Mouse (Mus musculus) intestine, postnatal 0 days (tissue): ENCODE measurements around the gene Gm49333. TPM values are rescaled to one million over a fixed set of nuclear protein-coding genes. Genes with fewer than 3 reads are reported as not detected.

Experiments used
- ATAC-seq: fragments of 200-750 bp; cut with Nextera tagmentation; 2 replicates; pipeline ENCODE4 v1.8.0; 2017; ENCODE audit warnings: mild to moderate bottlenecking, moderate TSS enrichment, moderate library complexity
- H3K27ac ChIP-seq: fragments of 300-500 bp; sonication (generic); 2 replicates; pipeline ENCODE4 v1.5.1; 2014; ENCODE audit warnings: mild to moderate bottlenecking, low read depth, low read length, moderate library complexity
- H3K27me3 ChIP-seq: fragments of 300-500 bp; sonication (generic); replicated peaks from 2 replicates; pipeline ENCODE4 v1.6.1; 2014; ENCODE audit warnings: low read length, mixed read lengths; ENCODE audit not compliant: control insufficient read depth, insufficient read depth
- H3K36me3 ChIP-seq: fragments of 300-500 bp; sonication (generic); 2 replicates; pipeline ENCODE4 v1.6.1; 2014; ENCODE audit warnings: mild to moderate bottlenecking, moderate library complexity; ENCODE audit not compliant: control insufficient read depth, insufficient read depth
- H3K4me1 ChIP-seq: fragments of 300-500 bp; sonication (generic); replicated peaks from 2 replicates; pipeline ENCODE4 v1.6.1; 2014; ENCODE audit warnings: antibody characterized with exemption, low read length, mixed read lengths; ENCODE audit not compliant: control insufficient read depth, insufficient read depth
- H3K4me2 ChIP-seq: fragments of 300-500 bp; sonication (generic); replicated peaks from 2 replicates; pipeline ENCODE4 v1.6.1; 2014; ENCODE audit warnings: low read depth, mild to moderate bottlenecking, moderate library complexity
- H3K4me3 ChIP-seq: fragments of 300-500 bp; sonication (generic); 2 replicates; pipeline ENCODE4 v1.5.1; 2014; ENCODE audit warnings: low read depth, low read length
- H3K9ac ChIP-seq: fragments of 300-500 bp; sonication (generic); 2 replicates; pipeline ENCODE4 v1.6.1; 2014; ENCODE audit warnings: mild to moderate bottlenecking, low read depth, low read length
- H3K9me3 ChIP-seq: fragments of 300-500 bp; sonication (generic); 2 replicates; pipeline ENCODE4 v1.6.1; 2016; ENCODE audit warnings: mixed run types; ENCODE audit not compliant: control insufficient read depth
- CTCF ChIP-seq: sonication (generic); IDR thresholded peaks from 2 replicates; pipeline ENCODE4 v1.5.1; 2016; ENCODE audit warnings: low read depth, mild to moderate bottlenecking, control low read depth, antibody characterized with exemption, moderate library complexity
- WGBS: fragments of 180-500 bp; shearing (Covaris S2); extraction: QIAGEN DNeasy Blood & Tissue Kit; methylation state at CpG from one replicate; pipeline ENCODE4 v1.1.7; 2014; 5-methylcytosine and 5-hydroxymethylcytosine counted together
- polyA plus RNA-seq: library from polyadenylated mRNA; unstranded; fragments of >200 nt; fragmentation: Nextera tagmentation; extraction: Ambion mirVana; gene quantifications from 2 replicates; pipeline ENCODE4 v1.2.1, GENCODE M21; 2015

The Gm49333 gene
- polyA plus RNA-seq: 0.09 TPM in 1 of 2 replicates, not detected in the other

DNA sequence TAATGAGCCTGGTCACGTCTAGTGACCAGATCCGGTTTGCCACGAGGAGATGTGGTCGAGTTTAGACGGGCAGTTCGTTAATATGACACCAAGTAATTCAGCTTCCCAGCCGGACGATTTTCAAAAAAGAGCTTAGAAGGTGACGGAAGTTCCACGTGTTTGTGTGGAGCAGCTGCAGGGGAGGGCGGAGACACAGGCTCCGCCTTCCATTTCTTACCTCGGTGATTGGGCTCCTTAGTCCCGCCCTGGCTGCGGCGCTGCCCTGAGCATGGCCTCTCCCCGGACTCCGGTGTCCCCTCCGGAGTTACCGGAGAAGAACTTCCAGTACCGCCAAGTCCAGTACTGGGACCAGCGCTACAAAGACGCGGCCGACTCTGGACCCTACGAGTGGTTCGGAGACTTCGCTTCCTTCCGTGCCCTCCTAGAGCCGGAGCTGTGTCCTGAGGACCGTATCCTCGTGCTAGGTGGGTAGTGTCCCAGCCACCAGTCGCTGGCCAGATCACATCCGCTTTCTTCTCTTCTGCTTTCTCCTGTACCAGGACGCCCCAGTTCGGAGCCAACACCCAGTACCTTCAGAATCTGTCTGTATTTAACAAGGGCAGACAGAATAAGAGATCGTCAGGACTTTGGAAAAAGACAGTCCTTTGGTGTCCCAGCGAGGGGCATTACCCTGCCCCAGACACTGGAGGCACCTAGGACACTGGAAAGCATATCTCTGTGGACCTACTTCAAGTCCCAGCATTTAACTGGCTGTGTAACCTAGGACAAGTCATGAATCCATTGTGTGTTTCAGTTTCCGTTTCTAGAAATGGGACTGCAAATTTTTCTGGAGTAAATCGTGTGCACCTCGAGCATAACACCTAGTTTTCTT, at the start of gene Gm49333, which contains the start of the genes Eef1akmt4 and Alg3:
Gm49333 (plus strand) TSS at position 254 of the 871 bp plus-strand sequence.
Eef1akmt4 (plus strand) TSS at position 237 of the 871 bp plus-strand sequence.
Alg3 (minus strand) TSS at position 379 of the 871 bp plus-strand sequence.
- peak within 1 kb of the TSS; percentile 52 for H3K9ac ChIP-seq
- WGBS: 1% methylated on average over 41 of the region's 41 CpGs

DNA sequence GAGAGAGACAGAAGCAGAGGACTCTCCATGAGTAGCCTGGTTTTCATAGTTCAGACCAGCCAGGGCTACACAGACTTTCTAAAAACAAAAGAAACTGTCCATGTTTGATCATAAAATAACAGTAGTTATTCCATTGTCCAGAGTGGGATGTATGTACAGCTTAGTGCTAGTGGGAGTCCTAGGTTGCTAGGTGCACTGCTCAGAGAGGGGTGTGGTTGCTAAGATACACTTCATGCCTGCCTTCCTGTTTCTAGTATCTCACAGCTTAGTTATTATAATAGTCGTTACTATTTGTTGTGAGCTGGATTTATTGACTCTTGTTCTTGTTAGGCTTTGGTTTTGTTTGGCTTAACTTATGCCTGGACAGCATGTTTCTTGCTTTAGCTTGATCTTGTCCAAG, 46.3 kb upstream of the Gm49333 start:
- Histone ChIP-seq H3K36me3 (peaks cover 13% of the 10 kb centered on the region), H3K9ac (no peak overlapping the region), H3K27me3 (no peaks in the 10 kb centered on the region), H3K4me1 (no peaks in the 10 kb centered on the region), H3K4me3 (no peak overlapping the region), H3K4me2 (no peak overlapping the region), H3K9me3 (no peaks in the 10 kb centered on the region), H3K27ac (no peak overlapping the region)
- no peak for ATAC-seq
- 13% methylated on average over 1 of the region's 1 CpGs for WGBS
- TF ChIP-seq CTCF: no peak

More for the DNA sequence above, at the start of gene Gm49333, which contains the start of the genes Eef1akmt4 and Alg3:
- peak; percentile 98 for ATAC-seq
- Histone ChIP-seq H3K9me3 (no peaks in the 10 kb centered on the region), H3K4me1 (peaks cover 5% of the 10 kb centered on the region; the same call in 1 of the 2 replicates), H3K4me2 (peak within 1 kb of the TSS; percentile 93), H3K27me3 (no peaks in the 10 kb centered on the region), H3K4me3 (peak within 1 kb of the TSS; percentile 66), H3K36me3 (peaks cover 10% of the 10 kb centered on the region), H3K27ac (peak within 1 kb of the TSS; percentile 80)
- no peak for TF ChIP-seq CTCF

DNA sequence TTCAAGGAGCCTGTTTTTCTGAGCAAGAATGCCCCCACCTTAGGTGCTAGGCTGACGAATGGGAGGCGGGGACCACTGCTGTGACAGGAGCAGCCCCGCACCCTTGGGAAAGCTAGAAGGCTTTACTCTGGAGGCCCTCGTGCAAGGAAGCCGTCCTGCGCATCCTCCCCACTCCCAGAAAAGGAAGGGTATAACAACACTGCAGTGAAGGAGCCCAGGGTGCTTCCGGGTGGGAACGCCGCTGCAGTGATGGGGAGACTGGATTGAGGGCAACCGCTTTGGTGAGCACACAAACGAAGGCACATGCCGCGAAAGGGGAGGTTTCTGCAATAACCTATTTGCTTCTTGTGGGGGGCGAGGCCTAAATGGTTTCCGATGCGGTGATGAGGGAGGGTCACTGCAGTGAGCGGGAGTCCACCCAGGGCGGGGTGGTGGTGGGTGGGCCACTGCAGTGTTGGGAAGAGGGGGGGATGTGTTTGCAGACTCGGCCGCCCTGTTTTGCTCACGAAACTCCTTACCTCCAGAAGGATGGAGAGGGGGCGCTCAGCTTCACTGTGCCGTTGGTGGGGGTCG, 22.0 kb upstream of the Gm49333 start, which contains the start of gene Vwa5b2:
Vwa5b2 (plus strand) TSS at position 106 of the 573 bp plus-strand sequence.
- Histone ChIP-seq H3K27ac (no peak within 1 kb of the TSS), H3K4me2 (peak within 1 kb of the TSS; percentile 80), H3K27me3 (peaks cover 35% of the 10 kb centered on the region), H3K4me1 (0 out of 2 replicates have a peak, but pooled peaks cover 10% of the 10 kb centered on the region), H3K36me3 (no peaks in the 10 kb centered on the region; the same call in 1 of the 2 replicates), H3K9ac (0 out of 2 replicates have a peak within 1 kb of the TSS, but pooled peaks have one; percentile 13), H3K4me3 (peak within 1 kb of the TSS; percentile 42), H3K9me3 (no peaks in the 10 kb centered on the region)
- peak; percentile 17; the same call in 1 of the 2 replicates for ATAC-seq
- TF ChIP-seq CTCF: no peak
- under 1% methylated on average over 24 of the region's 24 CpGs for WGBS

DNA sequence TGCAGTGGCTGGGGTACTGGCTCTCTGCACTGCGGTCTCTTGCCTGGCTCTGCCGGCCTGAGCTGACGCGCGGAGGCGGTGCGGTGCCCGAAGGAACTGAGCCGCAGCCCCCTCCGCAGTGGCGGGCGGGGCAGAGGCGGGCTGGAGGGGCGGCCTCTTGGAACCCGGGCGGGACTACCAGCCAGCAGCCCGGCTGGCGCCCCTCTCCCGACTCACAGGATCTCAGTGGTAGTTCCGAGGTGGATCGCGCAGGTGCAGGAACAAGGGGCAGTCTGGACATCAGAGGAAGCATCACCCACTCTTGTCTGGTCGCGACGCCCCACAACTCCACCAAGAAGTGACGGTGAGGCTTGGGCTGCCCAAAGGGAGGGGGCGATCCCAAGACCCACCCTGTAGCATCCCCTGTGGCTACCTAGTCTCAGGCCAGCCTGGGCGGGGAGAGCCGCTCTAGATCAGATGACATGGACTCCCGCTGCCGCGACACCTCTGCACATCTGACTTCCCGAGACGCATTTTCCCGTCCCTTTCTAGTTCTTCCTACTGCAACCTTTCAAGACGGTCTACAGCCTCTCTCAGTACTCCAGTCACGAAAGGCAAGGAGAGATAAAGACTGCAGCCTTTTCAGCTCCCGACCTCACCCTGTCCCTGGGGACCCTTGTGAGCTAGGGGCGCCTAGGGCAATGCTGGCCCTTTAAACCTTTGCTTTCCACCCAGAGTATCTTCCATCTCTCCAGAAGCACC, 21.3 kb upstream of the Gm49333 start:
- Histone ChIP-seq H3K9ac (no peak overlapping the region), H3K27me3 (peaks cover 35% of the 10 kb centered on the region), H3K27ac (no peak overlapping the region), H3K9me3 (no peaks in the 10 kb centered on the region), H3K4me2 (peak overlapping the region; percentile 80), H3K4me3 (peak overlapping the region; percentile 42), H3K36me3 (no peaks in the 10 kb centered on the region; the same call in 1 of the 2 replicates), H3K4me1 (0 out of 2 replicates have a peak, but pooled peaks cover 10% of the 10 kb centered on the region)
- under 1% methylated on average over 38 of the region's 39 CpGs for WGBS
- peak; percentile 35 for ATAC-seq
- TF ChIP-seq CTCF: no peak

DNA sequence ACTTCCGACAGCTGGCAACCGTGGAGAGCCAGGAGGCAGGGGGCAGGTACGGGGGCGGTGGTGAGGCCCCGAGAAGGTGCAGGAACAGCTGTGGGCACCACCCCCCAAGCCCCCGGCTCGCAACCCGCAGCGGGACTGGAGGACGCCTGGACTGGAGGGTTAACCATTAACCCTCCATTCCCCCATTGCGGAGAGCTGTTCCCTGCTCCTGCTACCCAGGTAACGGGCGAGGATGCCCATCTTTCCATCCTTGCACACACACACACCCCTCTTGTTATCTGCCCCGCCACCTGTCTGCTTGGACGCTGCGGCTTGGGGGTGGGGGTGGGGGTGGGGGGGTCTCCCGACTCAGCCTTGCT, 20.8 kb upstream of the Gm49333 start:
- WGBS: 1% methylated on average over 17 of the region's 17 CpGs
- Histone ChIP-seq H3K36me3 (no peaks in the 10 kb centered on the region; the same call in 1 of the 2 replicates), H3K4me2 (peak overlapping the region; percentile 80), H3K4me3 (peak overlapping the region; percentile 42), H3K27me3 (peaks cover 35% of the 10 kb centered on the region), H3K9ac (no peak overlapping the region), H3K27ac (no peak overlapping the region), H3K9me3 (no peaks in the 10 kb centered on the region), H3K4me1 (0 out of 2 replicates have a peak, but pooled peaks cover 10% of the 10 kb centered on the region)
- no peak for ATAC-seq
- no peak for TF ChIP-seq CTCF
